Mouse (Mus musculus) liver, embryonic 16.5 days (tissue): ENCODE data around the gene Wdtc1. TPM values are rescaled to one million over a fixed set of nuclear protein-coding genes. Genes with fewer than 3 reads are reported as not detected.

Source experiments
- ATAC-seq: fragments of 200-750 bp; cut with Nextera tagmentation; 2 replicates; pipeline ENCODE4 v1.8.0; 2017; ENCODE audit warnings: low read depth, mild to moderate bottlenecking, moderate number of reproducible peaks, moderate library complexity
- H3K27ac ChIP-seq: fragments of 300-500 bp; sonication (generic); 2 replicates; pipeline ENCODE4 v1.5.1; 2014; ENCODE audit warnings: mild to moderate bottlenecking, low read length
- H3K27me3 ChIP-seq: fragments of 300-500 bp; sonication (generic); 2 replicates; pipeline ENCODE4 v1.6.1; 2014; ENCODE audit warnings: low read depth, low read length, mixed read lengths; ENCODE audit not compliant: control insufficient read depth, insufficient read depth
- H3K36me3 ChIP-seq: fragments of 300-500 bp; sonication (generic); 2 replicates; pipeline ENCODE4 v1.6.1; 2014; ENCODE audit warnings: mild to moderate bottlenecking; ENCODE audit not compliant: control insufficient read depth, insufficient read depth
- H3K4me1 ChIP-seq: fragments of 300-500 bp; sonication (generic); 2 replicates; pipeline ENCODE4 v1.6.1; 2014; ENCODE audit warnings: low read depth, low read length, mixed read lengths; ENCODE audit not compliant: control insufficient read depth
- H3K4me2 ChIP-seq: fragments of 300-500 bp; sonication (generic); 2 replicates; pipeline ENCODE4 v1.6.1; 2014; ENCODE audit warnings: low read depth, low read length, mixed read lengths
- H3K4me3 ChIP-seq: fragments of 300-500 bp; sonication (generic); 2 replicates; pipeline ENCODE4 v1.5.1; 2014; ENCODE audit warnings: low read depth, mild to moderate bottlenecking, low read length
- H3K9ac ChIP-seq: fragments of 300-500 bp; sonication (generic); 2 replicates; pipeline ENCODE4 v1.6.1; 2014; ENCODE audit warnings: low read depth, low read length
- H3K9me3 ChIP-seq: fragments of 300-500 bp; sonication (generic); replicated peaks from 2 replicates; pipeline ENCODE4 v1.6.1; 2016; ENCODE audit warnings: low read length; ENCODE audit not compliant: control insufficient read depth
- WGBS: fragments of 180-500 bp; shearing (Covaris S2); extraction: QIAGEN DNeasy Blood & Tissue Kit; methylation state at CpG from one replicate; pipeline ENCODE4 v1.1.7; 2014; ENCODE audit not compliant: insufficient replicate concordance; 5-methylcytosine and 5-hydroxymethylcytosine counted together
- microRNA-seq: library from miRNA; unstranded; fragments of <30 nt; microRNA quantifications from one replicate; pipeline ENCODE4, GENCODE M21; 2016
- polyA plus RNA-seq: library from polyadenylated mRNA; unstranded; fragments of >200 nt; fragmentation: Nextera tagmentation; extraction: Ambion mirVana; gene quantifications from 2 replicates; pipeline ENCODE4 v1.2.1, GENCODE M21; 2015

The Wdtc1 gene
- polyA plus RNA-seq, 1 experiment from 2014 or later = 8.1 TPM

DNA sequence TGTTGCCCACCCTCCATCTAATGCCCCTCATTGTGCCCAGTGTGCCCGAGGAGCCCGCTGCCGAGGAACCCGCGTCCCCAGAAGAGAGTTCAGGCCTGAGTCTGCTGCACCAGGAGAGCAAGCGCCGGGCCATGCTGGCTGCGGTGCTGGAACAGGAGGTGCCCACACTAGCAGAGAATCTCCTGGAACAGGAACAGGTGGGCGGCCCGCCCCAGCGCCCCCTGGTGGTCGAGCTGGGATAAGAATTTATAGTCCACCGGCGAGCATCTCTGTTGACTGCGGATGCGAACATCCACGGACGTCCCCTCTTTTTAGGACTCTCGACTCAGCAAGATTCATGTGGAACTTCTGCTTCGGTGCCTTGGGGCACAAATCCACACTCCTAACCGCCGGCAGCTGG, 102.7 kb downstream of the Wdtc1 start:
- no peak for ATAC-seq
- H3K27me3 ChIP-seq = peaks cover 28% of the 10 kb centered on the region
- no peak overlapping the region for H3K9ac ChIP-seq
- peaks cover 36% of the 10 kb centered on the region for H3K4me1 ChIP-seq
- 8% methylated on average over 22 of the region's 22 CpGs for WGBS
- no peaks in the 10 kb centered on the region for H3K9me3 ChIP-seq
- peak overlapping the region; percentile 13; the same call in 1 of the 2 replicates for H3K4me3 ChIP-seq
- peak overlapping the region; percentile 28 for H3K4me2 ChIP-seq
- H3K27ac ChIP-seq = no peak overlapping the region
- H3K36me3 ChIP-seq = no peaks in the 10 kb centered on the region

GRCm38 (mm10) chr4:133247806-133248449, 105.4 kb downstream of the Wdtc1 start:
- no peaks in the 10 kb centered on the region for H3K9me3 ChIP-seq
- peak overlapping the region; percentile 58 for H3K4me2 ChIP-seq
- peak overlapping the region; percentile 90 for H3K27ac ChIP-seq
- H3K36me3 ChIP-seq = no peaks in the 10 kb centered on the region
- peak overlapping the region; percentile 44 for H3K9ac ChIP-seq
- peak; percentile 93 for ATAC-seq
- WGBS = 20% methylated on average over 13 of the region's 13 CpGs
- H3K27me3 ChIP-seq = peaks cover 28% of the 10 kb centered on the region
- H3K4me1 ChIP-seq = peaks cover 50% of the 10 kb centered on the region
- peak overlapping the region; percentile 38 for H3K4me3 ChIP-seq

DNA sequence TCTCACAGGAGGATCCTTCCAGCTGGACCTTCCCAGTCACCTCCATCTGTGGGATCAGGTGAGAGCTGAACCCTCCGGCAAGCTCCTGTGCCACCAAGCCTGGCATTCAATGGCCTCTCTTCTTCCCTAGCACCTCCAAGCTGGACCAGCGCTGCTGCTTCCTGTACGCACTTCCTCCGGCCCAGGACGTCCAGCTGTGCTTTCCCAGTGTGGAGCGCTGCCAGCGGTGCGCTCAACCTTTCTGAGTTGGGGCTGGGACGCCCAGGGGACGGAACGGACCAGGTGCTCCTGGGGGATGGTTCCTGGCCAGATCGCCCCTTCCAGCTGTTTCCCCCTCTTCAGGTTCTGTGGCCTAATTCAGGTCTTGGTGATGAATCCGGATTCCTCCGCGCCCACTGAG, 106.2 kb downstream of the Wdtc1 start:
- Histone ChIP-seq H3K27ac (peak overlapping the region; percentile 90), H3K4me1 (peaks cover 55% of the 10 kb centered on the region), H3K9ac (0 out of 2 replicates have a peak overlapping the region, but pooled peaks have one; percentile 30), H3K4me2 (peak overlapping the region; percentile 58), H3K9me3 (no peaks in the 10 kb centered on the region), H3K4me3 (no peak overlapping the region), H3K27me3 (peaks cover 29% of the 10 kb centered on the region), H3K36me3 (no peaks in the 10 kb centered on the region)
- no peak for ATAC-seq
- WGBS = 62% methylated on average over 15 of the region's 15 CpGs

DNA sequence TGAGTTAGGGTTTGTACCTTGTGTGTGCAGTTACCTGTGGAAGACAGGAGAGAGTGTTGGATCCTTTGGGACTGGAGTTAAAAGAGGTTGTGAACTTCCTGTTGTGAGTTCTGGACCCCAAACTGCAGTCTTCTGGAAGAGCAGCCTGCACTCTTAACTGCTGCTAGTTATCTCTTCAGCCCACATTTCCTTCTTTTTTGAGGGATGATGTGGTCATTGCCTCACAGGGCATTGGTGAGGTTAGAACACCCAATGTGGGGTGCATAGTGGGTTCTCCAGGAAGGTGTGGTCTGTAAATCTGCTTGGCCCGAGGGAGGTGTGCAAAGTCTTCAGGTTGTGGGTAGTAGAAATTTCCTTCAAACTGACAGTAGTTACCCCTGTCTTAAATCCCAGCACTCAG, 109.0 kb downstream of the Wdtc1 start:
- no peaks in the 10 kb centered on the region for H3K36me3 ChIP-seq
- no peak overlapping the region for H3K9ac ChIP-seq
- H3K9me3 ChIP-seq = no peaks in the 10 kb centered on the region
- no peak overlapping the region for H3K27ac ChIP-seq
- ATAC-seq = no peak
- no peak overlapping the region for H3K4me3 ChIP-seq
- 8% methylated on average over 1 of the region's 1 CpGs for WGBS
- H3K4me1 ChIP-seq = peaks cover 58% of the 10 kb centered on the region
- H3K27me3 ChIP-seq = peaks cover 8% of the 10 kb centered on the region
- no peak overlapping the region for H3K4me2 ChIP-seq

DNA sequence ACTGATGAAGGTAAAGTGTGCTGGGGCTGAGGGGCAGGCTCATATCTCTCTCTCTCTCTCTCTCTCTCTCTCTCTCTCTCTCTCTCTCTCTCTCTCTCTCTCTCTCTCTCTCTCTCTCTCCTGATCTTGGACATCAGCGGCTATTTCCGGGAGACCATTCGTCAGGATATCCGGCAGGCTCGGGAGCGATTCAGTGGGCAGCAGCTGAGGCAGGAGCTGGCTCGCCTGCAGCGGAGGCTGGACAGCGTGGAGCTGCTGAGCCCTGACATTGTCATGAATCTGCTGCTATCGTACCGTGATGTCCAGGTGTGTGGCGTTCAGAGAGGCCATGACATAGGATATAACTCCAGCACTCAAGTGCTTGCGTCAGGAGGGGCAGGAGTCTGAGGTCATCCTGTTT, 109.7 kb downstream of the Wdtc1 start:
- H3K9ac ChIP-seq = no peak overlapping the region

GRCm38 (mm10) chr4:133242710-133243109, 110.6 kb downstream of the Wdtc1 start:
- no peaks in the 10 kb centered on the region for H3K9me3 ChIP-seq
- no peak overlapping the region for H3K27ac ChIP-seq
- ATAC-seq = no peak
- H3K36me3 ChIP-seq = no peaks in the 10 kb centered on the region
- WGBS = 73% methylated on average over 9 of the region's 9 CpGs
- peaks cover 56% of the 10 kb centered on the region for H3K4me1 ChIP-seq
- no peak overlapping the region for H3K9ac ChIP-seq
- peaks cover 5% of the 10 kb centered on the region for H3K27me3 ChIP-seq
- no peak overlapping the region for H3K4me3 ChIP-seq
- no peak overlapping the region for H3K4me2 ChIP-seq

More for the DNA sequence above, 109.7 kb downstream of the Wdtc1 start:
- no peaks in the 10 kb centered on the region for H3K36me3 ChIP-seq
- WGBS = 60% methylated on average over 13 of the region's 13 CpGs
- no peaks in the 10 kb centered on the region for H3K9me3 ChIP-seq
- ATAC-seq = no peak
- peaks cover 57% of the 10 kb centered on the region for H3K4me1 ChIP-seq
- no peak overlapping the region for H3K27ac ChIP-seq
- H3K4me3 ChIP-seq = no peak overlapping the region
- H3K4me2 ChIP-seq = no peak overlapping the region
- H3K27me3 ChIP-seq = peaks cover 7% of the 10 kb centered on the region

Small RNAs within 50 kb of the gene (microRNA-seq; reads per million reads assigned to microRNA genes)
- gene Mir5122 = 7.1 reads per million, percentile 21 among the genes with 10 or more reads in this experiment

Other genes with a start within 250 kb of the Wdtc1 start
- gene Wasf2, start 223.0 kb downstream of the Wdtc1 start, polyA plus RNA-seq = 41.4 and 42.7 TPM in 2 replicates
- gene Cd164l2, start 141.3 kb downstream of the Wdtc1 start, polyA plus RNA-seq = 0.13 TPM in 1 of 2 replicates, not detected in the other
- not detected in 2 replicates for gene Gpr3, start 140.9 kb downstream of the Wdtc1 start, polyA plus RNA-seq
- gene Map3k6, start 112.7 kb downstream of the Wdtc1 start, polyA plus RNA-seq = 2.2 and 3.0 TPM in 2 replicates
- gene Sytl1, start 90.4 kb downstream of the Wdtc1 start, polyA plus RNA-seq = 1.1 and 1.4 TPM in 2 replicates
- gene Tmem222, start 75.7 kb downstream of the Wdtc1 start, polyA plus RNA-seq = 32.7 and 34.9 TPM in 2 replicates
- 2.9 and 3.3 TPM in 2 replicates for gene Slc9a1, start 16.2 kb upstream of the Wdtc1 start, polyA plus RNA-seq
- 0.09 and 0.12 TPM in 2 replicates for gene Tent5b, start 126.7 kb upstream of the Wdtc1 start, polyA plus RNA-seq
- not detected in 2 replicates for gene Trnp1, start 145.1 kb upstream of the Wdtc1 start, polyA plus RNA-seq
- 1.4 and 2.6 TPM in 2 replicates for gene Kdf1, start 165.5 kb upstream of the Wdtc1 start, polyA plus RNA-seq
- gene Nudc, start 192.5 kb upstream of the Wdtc1 start, polyA plus RNA-seq = 93.7 and 98.3 TPM in 2 replicates
- 0.49 and 0.90 TPM in 2 replicates for gene Nr0b2, start 199.9 kb upstream of the Wdtc1 start, polyA plus RNA-seq
- 2.9 and 3.2 TPM in 2 replicates for gene Gpatch3, start 221.3 kb upstream of the Wdtc1 start, polyA plus RNA-seq
- gene Gpn2, start 230.9 kb upstream of the Wdtc1 start, polyA plus RNA-seq = 6.5 and 8.6 TPM in 2 replicates
- 0.27 and 0.61 TPM in 2 replicates for gene Sfn, start 248.7 kb upstream of the Wdtc1 start, polyA plus RNA-seq